In genomic region chr19:16593256-16593974, GRCm38 (mm10) we compare ENCODE assay signal across 13 mouse cellular contexts.
A peak's percentile ranks its signal among the peaks of the same experiment; 100 is the strongest.
DNase-seq lines count a peak whose midpoint lies in the region; ATAC-seq and TF ChIP-seq lines count a peak whose summit lies in the region.
"Had no signal": no experiment of that assay in that cellular context is flagged by ENCODE, and none has a peak within 500 bp of the region (broad histone marks: within the 10 kb centered on the region; RNA-seq: fewer than 3 reads in every experiment).

No protein-coding gene starts in this region.

- ATAC-seq in frontal cortex, adult (ENCODE audit: low TSS enrichment) = peak; percentile 64
- ATAC-seq in lung, embryonic 16.5 days (ENCODE audit: low read depth) = 0 out of 2 replicates have a peak, but pooled peaks have one; percentile 41
- ATAC-seq: forebrain, embryonic 13.5 days had no signal

- TF ChIP-seq POLR2A in lung, adult 2 months (IDR thresholded peaks at IDR 0.05; ENCODE audit: borderline replicate concordance, extremely low read depth, low read depth, low read length) = no peak
- no peak for TF ChIP-seq POLR2A in kidney, adult 2 months (IDR thresholded peaks at IDR 0.05; ENCODE audit: low read depth, low read length)

- no peak overlapping the region for H3K27ac ChIP-seq in lung, embryonic 16.5 days (ENCODE audit: low read length)
- no peak overlapping the region for H3K27ac ChIP-seq in kidney, adult 2 months (ENCODE audit: insufficient read depth, low read depth, low read length)
- H3K27ac ChIP-seq: forebrain, embryonic 13.5 days had no signal

- no peaks in the 10 kb centered on the region for H3K9me3 ChIP-seq in lung, embryonic 16.5 days (ENCODE audit: control insufficient read depth, low read length)
- H3K9me3 ChIP-seq: forebrain, embryonic 13.5 days had no signal

- no peak overlapping the region for H3K4me3 ChIP-seq in lung, embryonic 16.5 days (ENCODE audit: low read length)
- no peak overlapping the region for H3K4me3 ChIP-seq in lung, adult 2 months (replicated peaks; ENCODE audit: extremely low read depth, low read depth, low read length)
- no peak overlapping the region for H3K4me3 ChIP-seq in kidney, adult 2 months (ENCODE audit: insufficient read depth, low read depth, low read length)
- H3K4me3 ChIP-seq: forebrain, embryonic 13.5 days had no signal

- no peaks in the 10 kb centered on the region for H3K27me3 ChIP-seq in lung, embryonic 16.5 days (ENCODE audit: control insufficient read depth, insufficient read depth, low read depth, low read length)
- no peaks in the 10 kb centered on the region for H3K27me3 ChIP-seq in kidney, adult 2 months (replicated peaks; ENCODE audit: control insufficient read depth, insufficient read depth, low read length)
- H3K27me3 ChIP-seq: forebrain, embryonic 13.5 days had no signal

- H3K4me1 ChIP-seq in lung, embryonic 16.5 days (replicated peaks; ENCODE audit: control insufficient read depth, insufficient read depth, low read length) = no peaks in the 10 kb centered on the region
- peaks cover 2% of the 10 kb centered on the region; the same call in 1 of the 2 replicates for H3K4me1 ChIP-seq in lung, adult 2 months (ENCODE audit: control insufficient read depth, insufficient read depth, low read length)
- H3K4me1 ChIP-seq in kidney, adult 2 months (ENCODE audit: control insufficient read depth, insufficient read depth, low read length) = no peaks in the 10 kb centered on the region
- H3K4me1 ChIP-seq: forebrain, embryonic 13.5 days had no signal

- no peaks in the 10 kb centered on the region for H3K36me3 ChIP-seq in lung, embryonic 16.5 days (ENCODE audit: control insufficient read depth, insufficient read depth, low read length)
- H3K36me3 ChIP-seq in kidney, adult 2 months (ENCODE audit: control insufficient read depth, insufficient read depth, low read length) = no peaks in the 10 kb centered on the region

- no peak overlapping the region for H3K9ac ChIP-seq in lung, embryonic 16.5 days (ENCODE audit: low read length)
- H3K9ac ChIP-seq: forebrain, embryonic 13.5 days had no signal

- WGBS in lung, embryonic 16.5 days = 79% methylated on average over 7 of the region's 7 CpGs
- WGBS in lung, adult 2 months = 71% methylated on average over 7 of the region's 7 CpGs
- WGBS in kidney, adult 2 months = 75% methylated on average over 7 of the region's 7 CpGs

- no peak for DNase-seq in frontal cortex, postnatal 10 days (ENCODE audit: low spot score in 2 of 2)
- DNase-seq in lung, adult 2 months = no peak
- peak; percentile 95 for DNase-seq in NIH3T3 (ENCODE audit: low read depth)
- DNase-seq in fibroblast of lung, adult 2 months (ENCODE audit: low read depth) = peak; percentile 97
- DNase-seq in kidney, postnatal 4 days = no peak
- DNase-seq in kidney, adult 2 months = no peak
- DNase-seq: gastrocnemius, postnatal 25 days; heart, postnatal 14 days; midbrain, embryonic 14.5 days; right cerebral cortex, postnatal 4 days had no signal

- TF ChIP-seq CTCF in lung, adult 2 months (IDR thresholded peaks at IDR 0.05; ENCODE audit: insufficient read depth, low read length) = no peak
- TF ChIP-seq CTCF in kidney, adult 2 months (conservative IDR thresholded peaks at IDR 0.05; ENCODE audit: insufficient read depth, insufficient read length, low read depth, low read length) = no peak

- no peak overlapping the region for H3K4me2 ChIP-seq in lung, embryonic 16.5 days (ENCODE audit: low read depth, low read length)
- H3K4me2 ChIP-seq: forebrain, embryonic 13.5 days had no signal

Comparison
In these comparisons a context has a peak if more than half of its experiments do, and no peak if none do; other contexts are left out.
1. DNase-seq: peak in NIH3T3 (single experiment) and fibroblast of lung, adult 2 months (single experiment); none in frontal cortex, postnatal 10 days (0 of 2), lung, adult 2 months (single experiment), kidney, postnatal 4 days (0 of 2) and kidney, adult 2 months (single experiment).